Mouse (Mus musculus) urinary bladder, postnatal 36 days (tissue): ENCODE data around the gene Duox2.
A peak's percentile ranks its signal among the peaks of the same experiment; 100 is the strongest.

Experiments used
- DNase-seq, 2 experiments: peaks; one replicate each; pipeline ENCODE4 v3.0.0; 2022; ENCODE audit warnings: low spot score in 2 of 2, mixed read lengths in 1 of 2

The Duox2 gene

GRCm38 (mm10) chr2:122301921-122302573 is 3.8 kb upstream of the Duox2 start:
- no peak for DNase-seq

GRCm38 (mm10) chr2:122301081-122301920 is 3.1 kb upstream of the Duox2 start:
- peak in 1 of 2 experiments; percentile 21 for DNase-seq

GRCm38 (mm10) chr2:122300656-122301020 is 2.4 kb upstream of the Duox2 start:
- no peak for DNase-seq

GRCm38 (mm10) chr2:122299911-122300655 is 1.8 kb upstream of the Duox2 start:
- no peak for DNase-seq

GRCm38 (mm10) chr2:122298596-122299490 is 594 bp upstream of the Duox2 start, which contains the start of gene Duoxa2:
TSS of gene Duoxa2 (plus strand) at chr2:122298900.
- no peak for DNase-seq

- no peak for DNase-seq
Observed at GRCm38 (mm10) chr2:122297271-122298095, 766 bp downstream of the Duox2 start.

- no peak for DNase-seq
Observed at GRCm38 (mm10) chr2:122294916-122295315, 3.3 kb downstream of the Duox2 start.

- no peak for DNase-seq
Observed at GRCm38 (mm10) chr2:122286137-122286536, 12.1 kb downstream of the Duox2 start.

- DNase-seq, result no peak
Observed at GRCm38 (mm10) chr2:122284091-122284490, 14.2 kb downstream of the Duox2 start.

- no peak for DNase-seq
Observed at GRCm38 (mm10) chr2:122278769-122279168, 19.5 kb downstream of the Duox2 start.

GRCm38 (mm10) chr2:122266407-122267193 is 31.6 kb downstream of the Duox2 start:
- no peak for DNase-seq

GRCm38 (mm10) chr2:122264690-122265089 is 33.6 kb downstream of the Duox2 start:
- DNase-seq, result no peak

- DNase-seq, result no peak
Observed at GRCm38 (mm10) chr2:122260729-122261128, 37.5 kb downstream of the Duox2 start.

- DNase-seq, result no peak
Observed at GRCm38 (mm10) chr2:122255997-122256396, 42.3 kb downstream of the Duox2 start.

GRCm38 (mm10) chr2:122247786-122248185 is 50.5 kb downstream of the Duox2 start:
- no peak for DNase-seq

- DNase-seq, result peak; percentile 70 to 73
Observed at GRCm38 (mm10) chr2:122243671-122244131, 54.5 kb downstream of the Duox2 start.

- DNase-seq, result no peak
Observed at GRCm38 (mm10) chr2:122241935-122242334, 56.3 kb downstream of the Duox2 start.

GRCm38 (mm10) chr2:122241226-122241625 is 57.0 kb downstream of the Duox2 start:
- DNase-seq, result no peak

- no peak for DNase-seq
Observed at GRCm38 (mm10) chr2:122240735-122241134, 57.5 kb downstream of the Duox2 start.
